Mouse (Mus musculus) forebrain, embryonic 13.5 days (tissue): Measurements from ENCODE around the gene Mphosph9. TPM values are rescaled to one million over a fixed set of nuclear protein-coding genes. Genes with fewer than 3 reads are reported as not detected.

Experiments used
- ATAC-seq: fragments of 200-750 bp; cut with Nextera tagmentation; 2 replicates; pipeline ENCODE4 v1.8.0; 2017
- H3K27ac ChIP-seq: fragments of 300-500 bp; sonication (generic); 2 replicates; pipeline ENCODE4 v1.5.1; 2015; ENCODE audit warnings: inconsistent platforms, mild to moderate bottlenecking, moderate library complexity
- H3K27me3 ChIP-seq: fragments of 300-500 bp; sonication (generic); 2 replicates; pipeline ENCODE4 v1.6.1; 2015; ENCODE audit warnings: mild to moderate bottlenecking, inconsistent platforms
- H3K36me3 ChIP-seq: fragments of 300-500 bp; sonication (generic); 2 replicates; pipeline ENCODE4 v1.6.1; 2015; ENCODE audit warnings: mild to moderate bottlenecking, inconsistent platforms; ENCODE audit not compliant: poor library complexity, severe bottlenecking
- H3K4me1 ChIP-seq: fragments of 300-500 bp; sonication (generic); 2 replicates; pipeline ENCODE4 v1.6.1; 2015; ENCODE audit warnings: inconsistent platforms
- H3K4me2 ChIP-seq: fragments of 300-500 bp; sonication (generic); 2 replicates; pipeline ENCODE4 v1.6.1; 2015; ENCODE audit warnings: inconsistent platforms, mild to moderate bottlenecking, moderate library complexity
- H3K4me3 ChIP-seq: fragments of 300-500 bp; sonication (generic); 2 replicates; pipeline ENCODE4 v1.5.1; 2015; ENCODE audit warnings: mild to moderate bottlenecking, inconsistent platforms
- H3K9ac ChIP-seq: fragments of 300-500 bp; sonication (generic); 2 replicates; pipeline ENCODE4 v1.6.1; 2015; ENCODE audit warnings: mild to moderate bottlenecking, inconsistent platforms
- H3K9me3 ChIP-seq: fragments of 300-500 bp; sonication (generic); replicated peaks from 2 replicates; pipeline ENCODE4 v1.6.1; 2016; ENCODE audit warnings: inconsistent platforms
- WGBS: fragments of 180-500 bp; shearing (Covaris S2); methylation state at CpG from one replicate; pipeline ENCODE4 v1.1.7; 2015; 5-methylcytosine and 5-hydroxymethylcytosine counted together
- polyA plus RNA-seq: library from polyadenylated mRNA; unstranded; fragments of >200 nt; fragmentation: Nextera tagmentation; extraction: Ambion mirVana; gene quantifications from 2 replicates; pipeline ENCODE4 v1.2.1, GENCODE M21; 2015

Mphosph9 gene
- polyA plus RNA-seq, 1 experiment from 2014 or later = 20.3 TPM

GRCm38 (mm10) chr5:124244449-124244848 lies 83.3 kb downstream of the Mphosph9 start:
- no peak overlapping the region for H3K9ac ChIP-seq
- no peak overlapping the region for H3K4me3 ChIP-seq
- H3K27ac ChIP-seq = no peak overlapping the region
- ATAC-seq = no peak
- H3K27me3 ChIP-seq = peaks cover 24% of the 10 kb centered on the region; the same call in 1 of the 2 replicates
- no peaks in the 10 kb centered on the region for H3K9me3 ChIP-seq
- peaks cover 6% of the 10 kb centered on the region; the same call in 1 of the 2 replicates for H3K36me3 ChIP-seq
- H3K4me1 ChIP-seq = peaks cover 41% of the 10 kb centered on the region
- H3K4me2 ChIP-seq = no peak overlapping the region
- 96% methylated on average over 8 of the region's 8 CpGs for WGBS

GRCm38 (mm10) chr5:124243236-124243901 lies 84.4 kb downstream of the Mphosph9 start:
- Histone ChIP-seq H3K9me3 (no peaks in the 10 kb centered on the region), H3K4me3 (no peak overlapping the region), H3K27me3 (peaks cover 23% of the 10 kb centered on the region; the same call in 1 of the 2 replicates), H3K4me1 (peaks cover 34% of the 10 kb centered on the region), H3K4me2 (no peak overlapping the region), H3K27ac (no peak overlapping the region), H3K9ac (no peak overlapping the region), H3K36me3 (peaks cover 6% of the 10 kb centered on the region; the same call in 1 of the 2 replicates)
- 90% methylated on average over 9 of the region's 9 CpGs for WGBS
- no peak for ATAC-seq

GRCm38 (mm10) chr5:124241686-124242444 lies 85.9 kb downstream of the Mphosph9 start:
- Histone ChIP-seq H3K4me1 (peaks cover 28% of the 10 kb centered on the region), H3K9me3 (no peaks in the 10 kb centered on the region), H3K9ac (0 out of 2 replicates have a peak overlapping the region, but pooled peaks have one; percentile 5), H3K4me2 (peak overlapping the region; percentile 37), H3K27me3 (peaks cover 17% of the 10 kb centered on the region; the same call in 1 of the 2 replicates), H3K36me3 (peaks cover 6% of the 10 kb centered on the region; the same call in 1 of the 2 replicates), H3K4me3 (no peak overlapping the region), H3K27ac (peak overlapping the region; percentile 65)
- WGBS = 20% methylated on average over 10 of the region's 10 CpGs
- ATAC-seq = peak; percentile 70; the same call in 1 of the 2 replicates

- Histone ChIP-seq H3K36me3 (peaks cover 6% of the 10 kb centered on the region; the same call in 1 of the 2 replicates), H3K27ac (peak overlapping the region; percentile 65), H3K4me2 (peak overlapping the region; percentile 37)
Observed at GRCm38 (mm10) chr5:124240841-124241685, 86.7 kb downstream of the Mphosph9 start.

GRCm38 (mm10) chr5:124236180-124236579 lies 91.6 kb downstream of the Mphosph9 start:
- Histone ChIP-seq H3K36me3 (no peaks in the 10 kb centered on the region), H3K4me1 (peaks cover 28% of the 10 kb centered on the region), H3K9me3 (no peaks in the 10 kb centered on the region), H3K9ac (no peak overlapping the region), H3K27ac (no peak overlapping the region), H3K27me3 (0 out of 2 replicates have a peak, but pooled peaks cover 2% of the 10 kb centered on the region), H3K4me2 (no peak overlapping the region), H3K4me3 (no peak overlapping the region)
- 87% methylated on average over 4 of the region's 4 CpGs for whole genome bisulfite sequencing
- ATAC-seq = no peak

More at GRCm38 (mm10) chr5:124240841-124241685, 86.7 kb downstream of the Mphosph9 start:
- peak overlapping the region; percentile 27; the same call in 1 of the 2 replicates for H3K9ac ChIP-seq
- 25% methylated on average over 22 of the region's 22 CpGs for WGBS
- ATAC-seq = peak; percentile 79
- H3K4me1 ChIP-seq = peaks cover 28% of the 10 kb centered on the region
- no peak overlapping the region; the same call in 1 of the 2 replicates for H3K4me3 ChIP-seq
- no peaks in the 10 kb centered on the region for H3K9me3 ChIP-seq
- H3K27me3 ChIP-seq = peaks cover 17% of the 10 kb centered on the region; the same call in 1 of the 2 replicates

GRCm38 (mm10) chr5:124234778-124235177 lies 93.0 kb downstream of the Mphosph9 start:
- no peaks in the 10 kb centered on the region for H3K36me3 ChIP-seq
- no peak overlapping the region for H3K4me3 ChIP-seq
- H3K4me1 ChIP-seq = peaks cover 19% of the 10 kb centered on the region
- H3K4me2 ChIP-seq = no peak overlapping the region
- no peaks in the 10 kb centered on the region for H3K9me3 ChIP-seq
- no peak overlapping the region for H3K9ac ChIP-seq
- ATAC-seq = no peak
- WGBS = 93% methylated on average over 6 of the region's 6 CpGs
- H3K27ac ChIP-seq = no peak overlapping the region
- 0 out of 2 replicates have a peak, but pooled peaks cover 2% of the 10 kb centered on the region for H3K27me3 ChIP-seq

- ATAC-seq = no peak
- H3K9ac ChIP-seq = no peak overlapping the region
- H3K4me1 ChIP-seq = peaks cover 19% of the 10 kb centered on the region
- H3K9me3 ChIP-seq = no peaks in the 10 kb centered on the region
- no peak overlapping the region for H3K4me2 ChIP-seq
- H3K36me3 ChIP-seq = no peaks in the 10 kb centered on the region
- H3K27ac ChIP-seq = no peak overlapping the region
- H3K27me3 ChIP-seq = no peaks in the 10 kb centered on the region
- WGBS = 54% methylated on average over 12 of the region's 12 CpGs
- H3K4me3 ChIP-seq = no peak overlapping the region
Observed at GRCm38 (mm10) chr5:124233874-124234661, 93.7 kb downstream of the Mphosph9 start.

GRCm38 (mm10) chr5:124233144-124233465 lies 94.7 kb downstream of the Mphosph9 start:
- Histone ChIP-seq H3K36me3 (no peaks in the 10 kb centered on the region), H3K27ac (0 out of 2 replicates have a peak overlapping the region, but pooled peaks have one; percentile 16), H3K9me3 (no peaks in the 10 kb centered on the region), H3K9ac (no peak overlapping the region), H3K4me2 (no peak overlapping the region), H3K4me3 (no peak overlapping the region), H3K4me1 (peaks cover 19% of the 10 kb centered on the region), H3K27me3 (no peaks in the 10 kb centered on the region)
- 89% methylated on average over 8 of the region's 8 CpGs for WGBS
- ATAC-seq = no peak

GRCm38 (mm10) chr5:124232360-124233143 lies 95.2 kb downstream of the Mphosph9 start:
- Histone ChIP-seq H3K36me3 (no peaks in the 10 kb centered on the region), H3K9ac (no peak overlapping the region), H3K4me3 (no peak overlapping the region), H3K4me1 (peaks cover 19% of the 10 kb centered on the region), H3K27ac (0 out of 2 replicates have a peak overlapping the region, but pooled peaks have one; percentile 16), H3K27me3 (no peaks in the 10 kb centered on the region), H3K4me2 (no peak overlapping the region), H3K9me3 (no peaks in the 10 kb centered on the region)
- ATAC-seq = no peak
- 79% methylated on average over 18 of the region's 18 CpGs for WGBS

GRCm38 (mm10) chr5:124230461-124230860 lies 97.3 kb downstream of the Mphosph9 start:
- no peak for ATAC-seq
- Histone ChIP-seq H3K27me3 (no peaks in the 10 kb centered on the region), H3K4me1 (peaks cover 26% of the 10 kb centered on the region), H3K4me3 (no peak overlapping the region), H3K9me3 (no peaks in the 10 kb centered on the region), H3K4me2 (no peak overlapping the region), H3K36me3 (no peaks in the 10 kb centered on the region), H3K27ac (no peak overlapping the region), H3K9ac (no peak overlapping the region)
- WGBS = 90% methylated on average over 9 of the region's 9 CpGs
